Mouse (Mus musculus): ENCODE measurements around the gene Tab2. TPM values are rescaled to one million over a fixed set of nuclear protein-coding genes. Genes with fewer than 3 reads are reported as not detected.

Tab2 gene
- polyA plus RNA-seq, 1 experiment from 2014 or later = 23.0 TPM

- H3K4me3 ChIP-seq (ENCODE audit: low read depth, low read length) = no peak overlapping the region
- no peaks in the 10 kb centered on the region for H3K36me3 ChIP-seq (ENCODE audit: control insufficient read depth, insufficient read depth, low read length)
- H3K4me2 ChIP-seq = no peak overlapping the region
- no peak overlapping the region for H3K27ac ChIP-seq (ENCODE audit: low read depth, low read length)
- DNase-seq (ENCODE audit: low spot score) (no peak), ATAC-seq (replicated peaks; ENCODE audit: low FRiP score) (no peak)
- 93% methylated on average over 6 of the region's 6 CpGs for WGBS
- H3K9ac ChIP-seq (ENCODE audit: low read depth, low read length) = no peak overlapping the region
- peaks cover 19% of the 10 kb centered on the region for H3K27me3 ChIP-seq (replicated peaks; ENCODE audit: control insufficient read depth, insufficient read depth, low read length)
- no peaks in the 10 kb centered on the region for H3K4me1 ChIP-seq (replicated peaks; ENCODE audit: control insufficient read depth, insufficient read depth, low read length)
- H3K9me3 ChIP-seq (ENCODE audit: control insufficient read depth, low read length) = no peaks in the 10 kb centered on the region
These were observed 92.6 kb downstream of the Tab2 start for GRCm38 (mm10) chr10:7863411-7863810.

GRCm38 (mm10) chr10:7861937-7862657 is 93.9 kb downstream of the Tab2 start:
- H3K4me3 ChIP-seq (ENCODE audit: low read depth, low read length) = no peak overlapping the region
- H3K9me3 ChIP-seq (ENCODE audit: control insufficient read depth, low read length) = no peaks in the 10 kb centered on the region
- no peaks in the 10 kb centered on the region for H3K4me1 ChIP-seq (replicated peaks; ENCODE audit: control insufficient read depth, insufficient read depth, low read length)
- no peaks in the 10 kb centered on the region for H3K36me3 ChIP-seq (ENCODE audit: control insufficient read depth, insufficient read depth, low read length)
- H3K4me2 ChIP-seq = no peak overlapping the region
- ATAC-seq (replicated peaks; ENCODE audit: low FRiP score) = no peak
- no peak overlapping the region for H3K27ac ChIP-seq (ENCODE audit: low read depth, low read length)
- no peak overlapping the region for H3K9ac ChIP-seq (ENCODE audit: low read depth, low read length)
- DNase-seq (ENCODE audit: low spot score) = no peak
- H3K27me3 ChIP-seq (replicated peaks; ENCODE audit: control insufficient read depth, insufficient read depth, low read length) = peaks cover 7% of the 10 kb centered on the region
- 89% methylated on average over 25 of the region's 25 CpGs for WGBS

- Histone ChIP-seq H3K27ac (ENCODE audit: low read depth, low read length) (no peak overlapping the region), H3K4me1 (replicated peaks; ENCODE audit: control insufficient read depth, insufficient read depth, low read length) (no peaks in the 10 kb centered on the region), H3K4me3 (ENCODE audit: low read depth, low read length) (no peak overlapping the region), H3K4me2 (no peak overlapping the region), H3K27me3 (replicated peaks; ENCODE audit: control insufficient read depth, insufficient read depth, low read length) (peaks cover under 1% of the 10 kb centered on the region; the same call in 1 of the 2 replicates), H3K9me3 (ENCODE audit: control insufficient read depth, low read length) (no peaks in the 10 kb centered on the region), H3K36me3 (ENCODE audit: control insufficient read depth, insufficient read depth, low read length) (no peaks in the 10 kb centered on the region), H3K9ac (ENCODE audit: low read depth, low read length) (no peak overlapping the region)
- DNase-seq (ENCODE audit: low spot score) = no peak
- no peak for ATAC-seq (replicated peaks; ENCODE audit: low FRiP score)
- WGBS = 85% methylated on average over 14 of the region's 14 CpGs
These were observed 94.6 kb downstream of the Tab2 start for GRCm38 (mm10) chr10:7861259-7861936.

GRCm38 (mm10) chr10:7860494-7860893 is 95.5 kb downstream of the Tab2 start:
- DNase-seq (ENCODE audit: low spot score) (no peak), ATAC-seq (replicated peaks; ENCODE audit: low FRiP score) (no peak)
- Histone ChIP-seq H3K9me3 (ENCODE audit: control insufficient read depth, low read length) (no peaks in the 10 kb centered on the region), H3K4me3 (ENCODE audit: low read depth, low read length) (no peak overlapping the region), H3K27ac (ENCODE audit: low read depth, low read length) (no peak overlapping the region), H3K4me1 (replicated peaks; ENCODE audit: control insufficient read depth, insufficient read depth, low read length) (no peaks in the 10 kb centered on the region), H3K4me2 (no peak overlapping the region), H3K9ac (ENCODE audit: low read depth, low read length) (no peak overlapping the region), H3K27me3 (replicated peaks; ENCODE audit: control insufficient read depth, insufficient read depth, low read length) (no peaks in the 10 kb centered on the region), H3K36me3 (ENCODE audit: control insufficient read depth, insufficient read depth, low read length) (no peaks in the 10 kb centered on the region)
- 77% methylated on average over 7 of the region's 7 CpGs for WGBS

Other genes with a start within 250 kb of the Tab2 start
- 63.6 and 68.0 TPM in 2 replicates for gene Katna1, start 230.2 kb downstream of the Tab2 start, polyA plus RNA-seq (2014; fragmentation: Nextera tagmentation; extraction: Ambion mirVana)
- gene Ginm1, start 163.4 kb downstream of the Tab2 start, polyA plus RNA-seq (2014; fragmentation: Nextera tagmentation; extraction: Ambion mirVana) = 41.5 and 48.0 TPM in 2 replicates
- 44.3 and 53.0 TPM in 2 replicates for gene Ppil4, start 163.3 kb downstream of the Tab2 start, polyA plus RNA-seq (2014; fragmentation: Nextera tagmentation; extraction: Ambion mirVana)
- gene Zc3h12d, start 123.8 kb downstream of the Tab2 start, polyA plus RNA-seq (2014; fragmentation: Nextera tagmentation; extraction: Ambion mirVana) = 0.05 and 0.16 TPM in 2 replicates

Measured in liver, embryonic 11.5 days (tissue).